Mouse (Mus musculus): ENCODE results near the gene Nr2e1.

Gene Nr2e1

DNA sequence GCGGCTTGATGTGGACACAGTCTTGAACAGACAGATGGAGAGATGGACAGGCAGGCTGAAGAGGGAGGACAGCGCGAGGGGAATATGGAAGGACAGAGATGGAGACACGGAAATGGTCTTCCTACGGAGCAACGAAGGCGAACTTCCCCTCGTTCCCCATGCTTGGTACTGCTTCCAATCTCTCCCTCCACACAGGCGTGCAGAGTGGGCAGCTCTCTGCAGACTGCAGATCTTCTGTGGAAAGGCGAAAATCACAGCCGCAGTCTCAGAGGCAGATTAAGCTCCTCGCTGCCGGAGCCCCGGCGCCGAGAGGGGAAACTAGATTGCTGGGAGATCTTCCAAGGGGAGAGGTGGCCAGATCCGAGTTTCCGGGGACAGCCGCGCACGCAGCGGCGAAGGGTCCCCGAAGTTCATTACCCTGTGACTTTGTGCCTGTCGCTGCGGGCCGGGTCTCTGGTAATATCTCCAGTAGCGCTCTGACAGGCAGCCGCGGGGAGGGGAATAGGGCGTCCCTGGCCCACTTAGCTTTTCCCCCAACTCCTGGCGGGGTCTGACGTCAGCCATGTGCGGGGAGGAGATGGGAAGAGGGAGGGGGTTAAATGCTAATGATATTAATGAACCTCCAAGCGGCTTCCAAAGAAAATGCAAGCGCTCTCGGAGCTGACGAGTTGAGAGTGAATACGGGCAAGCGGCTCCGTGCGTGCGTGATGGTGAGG, at the start of gene Nr2e1, which contains the start of gene Ostm1:
TSS of gene Nr2e1 (minus strand) at position 476 of the 716 bp plus-strand sequence.
TSS of gene Ostm1 (plus strand) at position 666 of the 716 bp plus-strand sequence.
- DNase-seq (ENCODE audit: low read depth in 2 of 2, low spot score in 2 of 2) = no peak

- DNase-seq (ENCODE audit: low read depth in 2 of 2, low spot score in 2 of 2) = no peak
Measured at GRCm38 (mm10) chr10:42632453-42633360, 49.3 kb upstream of the Nr2e1 start.

DNA sequence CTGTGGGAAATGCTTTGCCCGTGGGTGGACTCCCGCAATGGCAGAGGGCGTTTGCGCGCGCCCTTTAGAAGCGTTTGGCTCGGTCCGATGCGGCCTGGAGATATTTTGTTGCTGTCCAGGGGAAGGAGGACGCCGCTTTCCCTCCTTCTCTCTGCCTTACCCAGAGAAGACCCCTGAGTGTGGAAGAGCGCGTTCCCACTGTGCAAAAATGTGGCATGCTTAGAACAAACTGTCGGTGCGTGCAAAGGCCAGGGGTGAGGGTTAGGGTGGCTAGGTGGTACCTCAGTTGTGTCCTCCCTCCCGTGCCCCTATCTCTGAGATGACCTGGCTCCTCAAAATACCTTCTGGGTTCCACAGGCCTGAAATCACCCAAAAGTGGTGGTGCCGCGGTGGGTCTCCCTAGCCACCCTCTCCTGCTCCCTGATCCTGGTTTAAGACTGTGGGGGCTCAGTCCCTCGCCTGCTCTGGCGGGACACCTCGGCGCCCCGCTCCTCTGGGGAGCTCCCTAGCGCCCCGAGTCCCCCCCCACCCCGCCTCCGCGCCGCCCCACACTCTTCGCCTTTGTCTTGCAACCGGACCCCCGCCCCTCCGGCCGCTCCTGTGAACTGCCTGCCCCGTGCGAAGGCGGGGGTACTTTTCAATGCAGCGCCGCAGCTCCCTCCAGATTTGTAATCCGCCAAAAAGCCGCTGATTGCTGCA, 48.5 kb upstream of the Nr2e1 start:
- no peak for DNase-seq (ENCODE audit: low read depth in 2 of 2, low spot score in 2 of 2)

- no peak for DNase-seq (ENCODE audit: low read depth in 2 of 2, low spot score in 2 of 2)
Measured at GRCm38 (mm10) chr10:42630596-42631355, 47.3 kb upstream of the Nr2e1 start.

- no peak for DNase-seq (ENCODE audit: low read depth in 2 of 2, low spot score in 2 of 2)
Measured at GRCm38 (mm10) chr10:42625907-42626306, 42.5 kb upstream of the Nr2e1 start.

- DNase-seq (ENCODE audit: low read depth in 2 of 2, low spot score in 2 of 2) = no peak
Measured at GRCm38 (mm10) chr10:42618291-42618690, 34.9 kb upstream of the Nr2e1 start.

DNA sequence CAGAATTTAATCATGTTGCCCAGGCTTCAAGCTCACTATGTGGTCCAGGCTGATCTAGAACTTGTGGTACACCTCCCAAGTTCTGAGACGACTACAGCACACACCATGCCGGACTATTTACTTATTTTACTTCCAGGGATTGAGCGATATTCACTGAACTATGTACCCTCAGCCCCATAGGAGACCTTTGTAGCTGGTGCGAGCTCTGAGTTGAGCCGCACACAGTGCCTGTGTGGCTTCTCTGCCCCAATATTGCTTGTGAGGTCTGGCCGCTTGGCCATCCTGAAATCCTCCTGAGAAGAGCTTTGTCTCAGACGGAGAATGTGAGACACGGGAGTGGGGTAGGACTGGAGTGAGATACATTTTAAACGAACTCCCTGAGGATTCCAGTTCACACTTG, 31.3 kb upstream of the Nr2e1 start:
- no peak for DNase-seq (ENCODE audit: low read depth in 2 of 2, low spot score in 2 of 2)

DNA sequence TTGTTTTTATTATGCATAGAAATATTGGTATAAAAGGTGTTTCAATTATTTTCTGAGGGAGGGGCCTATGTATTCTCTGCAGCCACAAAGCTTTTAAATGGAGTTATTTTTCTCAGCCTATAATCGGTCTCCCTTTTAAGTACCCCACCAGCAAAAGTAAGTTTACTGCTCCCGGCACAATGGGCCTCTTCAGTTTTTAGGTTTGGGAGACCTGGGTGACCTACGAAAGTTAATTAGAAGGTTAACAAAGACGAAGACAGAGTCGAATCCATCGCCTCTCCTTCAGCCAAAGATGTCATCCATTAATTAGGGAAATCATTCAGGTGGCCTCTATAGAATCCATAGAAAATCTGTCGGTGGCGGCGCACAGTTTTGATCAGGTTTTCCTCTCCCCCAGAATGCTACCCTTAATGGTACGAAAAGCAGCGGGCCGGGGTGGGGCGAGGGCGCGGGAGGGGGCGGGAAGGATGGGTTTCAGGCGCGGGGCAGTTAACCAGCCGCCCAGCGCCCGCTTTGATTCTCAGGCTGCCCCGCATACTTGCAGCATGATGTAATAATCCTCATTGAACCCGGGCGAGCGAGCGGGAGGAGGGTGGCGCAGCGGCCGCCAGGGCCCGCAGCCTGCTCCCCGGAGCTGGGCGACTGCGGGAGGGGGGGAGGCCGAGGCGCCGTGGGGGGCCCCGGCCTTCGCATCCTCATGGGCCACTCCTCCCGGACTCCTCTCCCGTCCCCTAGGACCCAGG, 30.4 kb upstream of the Nr2e1 start:
- no peak for DNase-seq (ENCODE audit: low read depth in 2 of 2, low spot score in 2 of 2)

- DNase-seq (ENCODE audit: low read depth in 2 of 2, low spot score in 2 of 2) = no peak
Measured at GRCm38 (mm10) chr10:42613075-42613474, 29.6 kb upstream of the Nr2e1 start.

GRCm38 (mm10) chr10:42606757-42607156, 23.3 kb upstream of the Nr2e1 start:
- no peak for DNase-seq (ENCODE audit: low read depth in 2 of 2, low spot score in 2 of 2)

DNA sequence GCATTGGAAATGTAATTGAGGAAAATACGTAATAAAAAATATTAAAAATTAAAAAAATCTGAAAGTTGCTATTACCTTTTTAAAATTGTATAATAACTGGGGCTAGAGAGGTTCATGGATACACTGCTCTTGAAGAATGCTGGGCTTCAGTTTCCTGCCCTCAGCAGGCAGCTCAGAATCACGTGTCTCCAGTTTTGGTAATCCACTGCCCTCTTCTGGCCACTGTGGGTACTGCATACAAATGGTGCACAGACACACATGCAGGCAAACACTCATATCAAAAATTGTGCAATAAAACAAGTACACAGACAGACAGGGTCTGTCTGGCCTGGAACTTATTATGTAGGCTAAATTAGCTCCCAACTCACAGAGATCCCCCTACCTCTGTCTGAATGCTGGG, 21.4 kb upstream of the Nr2e1 start:
- peak; percentile 16 to 24 for DNase-seq (ENCODE audit: low read depth in 2 of 2, low spot score in 2 of 2)

DNA sequence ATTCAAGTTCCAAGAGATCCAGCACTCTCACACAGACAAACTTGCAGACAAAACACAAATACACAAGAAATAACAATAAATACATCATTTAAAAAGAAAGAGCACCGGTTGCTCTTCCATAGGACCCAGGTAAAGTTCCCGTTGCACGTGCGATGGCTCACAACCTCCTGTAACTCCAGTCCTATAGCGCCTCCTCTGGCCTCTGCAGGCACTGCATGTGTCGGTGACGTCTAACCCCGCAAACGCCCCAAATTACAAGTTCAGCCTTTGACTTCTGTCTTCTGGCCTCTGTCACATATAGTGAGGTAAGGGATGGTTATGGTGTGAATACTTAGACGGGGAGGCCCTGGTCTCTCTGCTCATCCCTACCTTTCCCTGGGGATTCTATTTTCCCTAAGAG, 18.1 kb upstream of the Nr2e1 start:
- peak in 1 of 2 experiments; percentile 15 for DNase-seq (ENCODE audit: low read depth in 2 of 2, low spot score in 2 of 2)

- no peak for DNase-seq (ENCODE audit: low read depth in 2 of 2, low spot score in 2 of 2)
Measured at GRCm38 (mm10) chr10:42598615-42599014, 15.2 kb upstream of the Nr2e1 start.

DNA sequence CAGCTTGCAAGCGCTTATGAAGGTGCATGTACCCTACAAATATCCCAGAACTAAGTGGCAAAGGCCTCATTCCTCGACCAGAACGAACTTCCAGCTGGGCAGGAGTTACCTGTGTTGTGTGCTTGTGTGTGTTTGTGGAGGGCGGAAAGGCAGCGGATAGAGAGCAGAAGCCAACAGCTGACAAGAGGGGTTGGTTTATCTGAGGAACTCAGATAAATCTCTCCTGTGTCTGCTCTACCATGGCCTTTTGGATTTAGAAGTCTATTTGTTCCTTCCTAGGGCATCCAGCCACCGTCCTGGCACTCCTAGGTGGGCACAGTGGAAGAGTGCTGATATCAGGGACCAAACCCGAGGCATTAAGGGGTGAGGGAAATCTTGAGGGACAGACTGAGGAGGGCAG, 9.8 kb upstream of the Nr2e1 start:
- no peak for DNase-seq (ENCODE audit: low read depth in 2 of 2, low spot score in 2 of 2)

DNA sequence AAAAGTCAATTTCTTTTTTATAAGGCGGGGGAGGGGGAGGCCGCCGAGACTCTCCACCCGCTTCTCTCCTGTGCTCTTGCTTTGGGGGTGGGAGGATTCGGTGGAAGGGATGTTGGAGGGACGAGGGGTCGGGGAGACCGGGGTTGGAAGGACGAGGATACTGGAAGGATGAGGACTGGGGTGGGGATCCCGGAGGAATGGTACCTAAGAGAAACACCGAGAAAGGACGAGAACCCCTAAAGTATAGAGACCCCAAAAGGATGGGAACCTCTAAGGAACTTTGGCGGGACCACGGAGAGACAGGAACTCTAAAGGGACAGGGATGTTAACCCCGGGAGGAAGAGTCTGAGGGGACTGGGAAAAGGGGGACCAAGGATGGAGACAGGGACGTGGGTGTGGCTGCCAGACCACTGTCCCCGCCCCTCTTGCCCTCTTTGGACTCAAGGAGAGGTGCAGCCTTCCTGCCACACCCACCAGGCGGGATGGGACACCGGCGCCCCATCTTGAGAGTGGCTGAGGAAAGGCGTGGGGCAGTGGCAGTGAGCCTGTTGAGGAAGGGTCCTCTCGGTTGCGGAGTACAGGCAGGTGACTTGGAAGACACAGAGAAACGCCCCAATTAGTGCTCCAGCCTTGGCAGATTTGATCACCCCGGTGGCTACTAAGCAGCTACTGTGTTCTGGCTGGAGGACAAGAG, 8.7 kb upstream of the Nr2e1 start:
- DNase-seq (ENCODE audit: low read depth in 2 of 2, low spot score in 2 of 2) = no peak

DNA sequence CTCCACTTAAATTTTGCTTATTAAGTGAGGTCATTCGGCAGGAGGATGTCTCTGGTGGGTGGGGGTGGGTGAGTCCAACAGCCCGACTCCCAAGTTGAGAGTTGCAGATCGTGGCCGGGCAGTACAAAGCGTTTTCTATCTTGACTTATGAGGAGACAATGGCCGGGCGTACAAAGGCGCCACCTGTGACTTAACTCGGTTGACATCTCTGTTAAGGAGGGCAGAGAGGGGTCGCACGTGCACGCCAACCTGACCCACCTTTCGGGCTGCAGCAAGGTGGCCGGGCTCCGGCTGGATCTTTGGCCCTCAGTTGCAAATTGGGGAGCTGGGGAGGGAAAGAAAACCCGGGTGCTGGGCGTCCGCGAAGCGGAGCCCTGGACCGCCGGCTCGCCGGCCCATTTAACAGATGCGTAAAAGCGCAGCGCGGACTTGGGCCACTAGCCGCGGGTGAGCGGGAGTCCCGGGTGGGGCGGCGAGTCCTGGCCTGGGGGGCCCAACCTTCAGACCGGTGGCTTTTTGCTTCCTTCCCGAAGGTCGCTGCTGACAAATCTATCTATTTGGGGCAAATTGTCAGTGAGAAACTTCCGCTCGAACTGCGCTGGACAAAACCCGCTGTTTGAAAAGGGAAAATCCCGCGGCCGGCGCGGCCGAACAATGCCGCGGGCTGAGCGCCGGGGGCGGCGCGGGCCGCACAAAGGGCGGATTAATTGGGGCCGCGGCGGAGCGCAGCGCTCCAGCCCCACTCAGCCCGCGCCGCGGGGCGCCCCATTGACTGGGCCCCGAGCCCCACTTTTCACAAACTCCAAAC, 8.0 kb upstream of the Nr2e1 start:
- no peak for DNase-seq (ENCODE audit: low read depth in 2 of 2, low spot score in 2 of 2)

- no peak for DNase-seq (ENCODE audit: low read depth in 2 of 2, low spot score in 2 of 2)
Measured at GRCm38 (mm10) chr10:42590261-42591184, 7.1 kb upstream of the Nr2e1 start.

GRCm38 (mm10) chr10:42589505-42589904, 6.1 kb upstream of the Nr2e1 start:
- DNase-seq (ENCODE audit: low read depth in 2 of 2, low spot score in 2 of 2) = no peak
